Mouse (Mus musculus): ENCODE results near the gene Apc2. TPM values are rescaled to one million over a fixed set of nuclear protein-coding genes. Genes with fewer than 3 reads are reported as not detected.

Gene Apc2
- polyA plus RNA-seq, 1 experiment from 2014 or later, result 5.0 TPM

DNA sequence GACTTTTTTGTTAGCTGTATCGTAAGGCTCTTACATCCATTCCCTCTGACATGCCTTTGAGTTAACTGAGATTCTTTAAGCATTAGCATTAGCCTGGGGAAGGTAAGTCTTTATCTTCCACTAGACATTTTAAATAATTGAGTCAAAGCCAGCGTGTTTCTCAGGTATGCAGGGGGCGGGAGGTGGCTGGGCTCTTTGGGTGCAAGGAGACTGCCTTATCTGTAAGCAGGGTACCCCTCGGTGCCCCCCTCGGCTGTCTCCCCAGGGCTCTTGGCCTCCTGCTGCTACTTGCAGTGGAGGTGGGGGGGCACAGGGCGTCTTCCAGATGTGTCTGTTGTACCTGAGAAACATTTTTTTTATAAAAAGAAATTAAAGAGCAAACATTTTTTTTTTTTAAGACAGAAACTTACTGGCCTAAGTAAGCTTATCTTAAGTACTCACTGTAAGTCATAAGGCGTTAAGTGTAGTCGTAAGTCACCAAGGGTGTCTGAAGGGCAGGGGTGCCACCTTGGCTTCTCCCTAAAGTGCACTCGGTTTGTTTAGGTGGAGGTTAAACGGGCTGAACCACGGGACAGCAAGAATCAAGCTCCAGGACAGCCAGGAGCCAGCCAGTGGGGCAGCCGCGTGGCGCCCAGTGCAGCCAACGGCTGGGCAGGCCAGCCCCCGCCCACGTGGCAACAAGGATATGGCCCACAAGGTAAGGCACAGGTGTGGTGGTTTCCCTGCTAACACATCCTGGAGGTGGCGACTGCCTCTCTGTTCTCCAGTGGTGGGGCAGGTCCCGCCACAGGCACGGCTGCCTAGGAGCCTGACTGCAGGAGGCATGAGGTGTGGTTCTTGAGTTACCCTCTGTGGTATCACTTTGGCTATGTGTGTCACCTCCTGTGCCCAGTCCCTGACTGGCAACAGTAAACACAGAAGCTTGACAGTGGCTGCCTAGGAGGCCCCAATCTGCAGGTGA, 13.0 kb upstream of the Apc2 start:
- Histone ChIP-seq H3K9ac (no peak overlapping the region), H3K27me3 (replicated peaks) (no peaks in the 10 kb centered on the region), H3K27ac (peak overlapping the region; percentile 63; the same call in 1 of the 2 replicates), H3K9me3 (no peaks in the 10 kb centered on the region), H3K4me1 (peaks cover 18% of the 10 kb centered on the region; the same call in 1 of the 2 replicates), H3K4me2 (no peak overlapping the region), H3K4me3 (replicated peaks) (no peak overlapping the region), H3K36me3 (peaks cover 79% of the 10 kb centered on the region)
- peak; percentile 61 for ATAC-seq (ENCODE audit: insufficient read depth, low FRiP score, low read depth)
- WGBS, result 73% methylated on average over 19 of the region's 20 CpGs

DNA sequence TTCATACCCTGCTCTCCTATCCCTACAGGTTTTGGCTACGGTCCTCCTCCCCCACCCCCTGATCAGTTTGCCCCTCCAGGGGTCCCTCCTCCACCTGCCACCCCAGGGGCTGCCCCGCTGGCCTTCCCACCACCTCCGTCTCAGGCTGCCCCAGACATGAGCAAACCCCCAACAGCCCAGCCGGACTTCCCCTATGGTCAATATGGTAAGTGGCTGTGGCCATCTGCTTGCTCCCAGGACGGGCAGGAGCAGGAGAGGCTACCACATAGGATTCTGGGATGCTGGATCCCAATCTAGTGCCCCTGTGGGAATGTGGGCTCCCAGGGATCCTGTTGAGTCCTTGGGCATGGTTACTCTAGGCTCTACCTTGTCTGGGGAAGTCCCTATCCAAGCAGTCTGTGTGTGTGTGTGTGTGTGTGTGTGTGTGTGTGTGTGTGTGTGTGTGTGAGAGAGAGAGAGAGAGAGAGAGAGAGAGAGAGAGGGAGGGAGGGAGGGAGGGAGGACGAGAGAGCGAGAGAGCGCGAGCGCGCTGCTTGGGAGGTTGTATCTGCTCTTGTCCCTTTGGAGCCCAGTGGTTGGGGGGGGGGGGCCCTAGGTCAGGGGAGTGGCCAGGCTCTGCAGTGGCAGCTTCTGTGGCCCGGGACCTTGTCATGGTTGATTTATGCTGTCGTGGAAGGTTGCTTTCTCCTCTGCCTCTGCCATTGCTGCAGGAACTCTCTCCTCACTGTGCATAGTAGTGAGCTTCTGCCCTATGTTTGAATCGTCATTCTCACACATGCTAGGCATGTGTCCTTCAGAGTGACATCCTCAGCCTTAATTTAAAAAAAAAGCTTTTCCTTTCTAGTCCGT, 10.3 kb upstream of the Apc2 start:
- Histone ChIP-seq H3K9ac (no peak overlapping the region), H3K27me3 (replicated peaks) (no peaks in the 10 kb centered on the region)
- 63% methylated on average over 9 of the region's 15 CpGs for WGBS

DNA sequence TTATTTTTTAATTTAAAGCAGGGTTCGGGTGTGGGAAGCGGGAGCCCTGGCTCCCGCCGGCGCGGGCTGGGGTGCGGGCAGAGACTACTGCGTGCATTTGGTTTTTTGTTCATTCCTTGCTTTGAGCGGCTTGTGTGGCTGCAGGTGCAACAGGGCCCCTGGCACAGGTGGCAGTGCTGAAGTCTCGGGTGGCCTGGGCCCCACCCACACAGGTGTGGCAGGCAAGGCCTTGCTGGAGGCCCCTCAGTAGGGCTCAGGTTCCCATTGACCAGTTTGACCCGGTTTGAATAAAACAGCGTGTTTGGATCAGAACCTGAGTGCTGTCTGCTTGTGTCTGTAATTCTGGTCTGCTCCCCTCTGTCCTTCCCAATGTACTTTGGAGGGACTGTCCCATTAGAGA, 7.7 kb upstream of the Apc2 start:
- no peak overlapping the region for H3K4me2 ChIP-seq
- H3K27ac ChIP-seq, result no peak overlapping the region
- H3K9ac ChIP-seq, result no peak overlapping the region
- WGBS, result 83% methylated on average over 12 of the region's 12 CpGs
- H3K4me3 ChIP-seq (replicated peaks), result no peak overlapping the region
- no peaks in the 10 kb centered on the region for H3K27me3 ChIP-seq (replicated peaks)
- H3K36me3 ChIP-seq, result peaks cover 43% of the 10 kb centered on the region
- H3K4me1 ChIP-seq, result 0 out of 2 replicates have a peak, but pooled peaks cover 8% of the 10 kb centered on the region
- no peak for ATAC-seq (ENCODE audit: insufficient read depth, low FRiP score, low read depth)
- no peaks in the 10 kb centered on the region for H3K9me3 ChIP-seq

More for the DNA sequence above, 10.3 kb upstream of the Apc2 start:
- H3K36me3 ChIP-seq, result peaks cover 63% of the 10 kb centered on the region
- H3K27ac ChIP-seq, result no peak overlapping the region
- H3K9me3 ChIP-seq, result no peaks in the 10 kb centered on the region
- H3K4me1 ChIP-seq, result peaks cover 18% of the 10 kb centered on the region; the same call in 1 of the 2 replicates
- no peak overlapping the region for H3K4me3 ChIP-seq (replicated peaks)
- H3K4me2 ChIP-seq, result no peak overlapping the region
- ATAC-seq (ENCODE audit: insufficient read depth, low FRiP score, low read depth), result no peak

DNA sequence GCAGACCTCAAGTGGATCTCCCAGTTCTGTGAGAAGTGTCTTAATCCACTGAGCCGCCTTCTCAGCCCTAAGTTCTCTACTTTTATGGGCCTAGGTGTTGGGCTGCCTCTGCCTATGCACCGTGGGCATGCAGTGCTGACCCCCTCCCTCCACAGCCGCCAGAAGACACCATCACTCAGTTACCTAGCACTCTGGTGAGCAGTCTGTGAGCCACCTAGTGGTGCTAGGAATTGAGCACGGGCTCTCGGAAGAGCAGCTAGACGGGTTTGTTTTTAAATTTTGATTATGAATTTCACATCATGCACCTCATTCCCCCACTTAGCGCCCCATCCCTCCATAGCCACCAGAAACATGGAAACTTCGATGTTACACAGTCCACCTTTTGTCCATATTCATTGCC, 7.1 kb upstream of the Apc2 start:
- no peak for ATAC-seq (ENCODE audit: insufficient read depth, low FRiP score, low read depth)
- Histone ChIP-seq H3K27ac (no peak overlapping the region), H3K9ac (no peak overlapping the region), H3K9me3 (no peaks in the 10 kb centered on the region), H3K36me3 (peaks cover 38% of the 10 kb centered on the region), H3K4me3 (replicated peaks) (no peak overlapping the region), H3K4me2 (no peak overlapping the region), H3K4me1 (peaks cover 11% of the 10 kb centered on the region), H3K27me3 (replicated peaks) (no peaks in the 10 kb centered on the region)
- WGBS, result 72% methylated on average over 8 of the region's 8 CpGs

DNA sequence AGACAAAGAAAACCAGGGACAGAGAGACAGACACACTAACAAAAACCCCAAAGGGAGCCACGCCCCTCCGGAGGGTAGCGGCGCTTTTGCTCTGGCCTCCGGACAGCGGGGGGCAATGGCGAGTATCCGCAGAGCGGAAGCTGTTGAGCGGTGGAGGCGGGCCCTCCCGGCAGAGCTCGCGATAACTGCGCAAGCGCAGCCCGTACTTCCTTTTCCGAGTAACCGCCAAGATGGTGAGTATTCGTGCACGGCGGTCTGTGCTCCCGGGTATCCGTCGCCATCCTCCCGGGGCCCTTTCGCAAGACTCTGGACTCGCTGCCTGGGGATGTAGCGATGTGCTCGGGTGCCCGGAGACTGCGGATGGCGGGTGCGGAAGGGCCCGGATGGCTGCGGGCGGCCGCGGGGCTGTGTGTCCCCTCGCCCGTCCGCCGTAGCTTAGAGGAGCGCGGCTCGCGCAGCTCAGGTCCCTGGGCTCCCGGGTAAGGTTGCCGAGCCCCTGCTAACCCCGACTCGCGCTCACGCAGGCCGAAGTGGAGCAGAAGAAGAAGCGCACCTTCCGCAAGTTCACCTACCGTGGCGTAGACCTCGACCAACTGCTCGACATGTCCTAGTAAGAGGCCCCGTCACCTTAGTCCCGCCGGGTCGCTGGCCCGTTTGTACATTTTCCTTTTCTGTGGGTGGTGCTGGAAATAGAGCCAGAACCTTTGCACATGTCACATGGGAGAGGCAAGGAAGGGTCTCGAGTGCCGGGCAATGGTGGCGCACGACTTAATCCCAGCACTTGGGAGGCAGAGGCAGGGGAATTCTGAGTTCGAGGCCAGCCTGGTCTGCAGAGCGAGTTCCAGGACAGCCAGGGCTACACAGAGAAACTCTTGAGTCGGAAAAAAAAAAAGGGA, 3.3 kb upstream of the Apc2 start, which contains the start of gene Rps15:
TSS of gene Rps15 (plus strand) at position 203 of the 896 bp plus-strand sequence.
- Histone ChIP-seq H3K36me3 (peaks cover 19% of the 10 kb centered on the region), H3K4me1 (peaks cover 22% of the 10 kb centered on the region), H3K4me2 (peak within 1 kb of the TSS; percentile 69), H3K4me3 (replicated peaks) (peak within 1 kb of the TSS; percentile 88), H3K9me3 (no peaks in the 10 kb centered on the region), H3K27me3 (replicated peaks) (peaks cover 3% of the 10 kb centered on the region; the same call in 1 of the 2 replicates), H3K27ac (peak within 1 kb of the TSS; percentile 89), H3K9ac (peak within 1 kb of the TSS; percentile 98)
- ATAC-seq (ENCODE audit: insufficient read depth, low FRiP score, low read depth), result peak; percentile 90
- under 1% methylated on average over 69 of the region's 72 CpGs for WGBS

DNA sequence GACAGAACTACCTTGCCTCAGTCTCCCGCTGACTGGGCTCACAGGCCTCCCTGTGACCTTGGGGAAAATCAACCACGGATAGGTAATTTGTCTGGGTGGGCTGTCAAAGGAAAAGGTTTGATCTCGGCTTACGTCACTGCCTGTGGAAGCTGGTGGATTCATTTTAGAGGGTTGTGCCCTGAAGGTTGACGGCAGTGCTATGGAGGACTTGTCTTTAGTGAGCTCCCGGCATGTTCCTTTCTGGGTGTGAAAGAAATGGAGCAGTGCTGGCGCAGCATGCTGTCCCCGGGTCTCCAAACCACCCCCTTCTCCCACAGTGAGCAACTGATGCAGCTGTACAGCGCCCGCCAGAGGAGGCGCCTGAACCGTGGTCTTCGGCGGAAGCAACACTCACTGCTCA, 2.5 kb upstream of the Apc2 start:
- Histone ChIP-seq H3K9ac (peak overlapping the region; percentile 98), H3K4me3 (replicated peaks) (peak overlapping the region; percentile 88), H3K36me3 (peaks cover 13% of the 10 kb centered on the region), H3K4me2 (peak overlapping the region; percentile 69), H3K9me3 (no peaks in the 10 kb centered on the region), H3K4me1 (peaks cover 22% of the 10 kb centered on the region), H3K27me3 (replicated peaks) (peaks cover 10% of the 10 kb centered on the region), H3K27ac (peak overlapping the region; percentile 89; the same call in 1 of the 2 replicates)
- no peak for ATAC-seq (ENCODE audit: insufficient read depth, low FRiP score, low read depth)
- 24% methylated on average over 14 of the region's 14 CpGs for WGBS

DNA sequence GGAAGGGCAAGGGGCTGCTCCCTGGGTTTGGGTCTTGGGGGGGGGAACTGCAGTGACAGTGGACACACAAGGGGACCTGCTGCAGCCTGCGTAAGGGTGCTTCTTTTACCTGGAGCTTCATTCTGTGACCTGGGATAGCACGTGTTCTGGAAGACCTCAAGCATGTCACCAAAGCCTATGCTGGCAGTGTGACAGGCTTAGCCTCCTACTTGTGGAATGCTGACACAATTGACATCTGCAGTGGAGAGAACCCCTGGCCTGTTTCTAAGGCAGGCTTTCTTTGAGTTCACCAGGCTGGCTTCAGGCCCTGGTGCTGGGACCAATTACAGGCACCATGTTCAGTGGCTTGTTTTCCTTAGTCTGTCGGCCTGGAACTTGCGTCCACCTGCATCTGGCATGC, 1.5 kb upstream of the Apc2 start:
- H3K27me3 ChIP-seq (replicated peaks), result peaks cover 20% of the 10 kb centered on the region
- H3K9ac ChIP-seq, result no peak overlapping the region
- WGBS, result 81% methylated on average over 4 of the region's 4 CpGs
- no peak overlapping the region; the same call in 1 of the 2 replicates for H3K4me2 ChIP-seq
- ATAC-seq (ENCODE audit: insufficient read depth, low FRiP score, low read depth), result no peak
- H3K36me3 ChIP-seq, result peaks cover 10% of the 10 kb centered on the region
- peak overlapping the region; percentile 88; the same call in 1 of the 2 replicates for H3K4me3 ChIP-seq (replicated peaks)
- no peak overlapping the region for H3K27ac ChIP-seq
- H3K9me3 ChIP-seq, result no peaks in the 10 kb centered on the region
- H3K4me1 ChIP-seq, result peaks cover 22% of the 10 kb centered on the region

DNA sequence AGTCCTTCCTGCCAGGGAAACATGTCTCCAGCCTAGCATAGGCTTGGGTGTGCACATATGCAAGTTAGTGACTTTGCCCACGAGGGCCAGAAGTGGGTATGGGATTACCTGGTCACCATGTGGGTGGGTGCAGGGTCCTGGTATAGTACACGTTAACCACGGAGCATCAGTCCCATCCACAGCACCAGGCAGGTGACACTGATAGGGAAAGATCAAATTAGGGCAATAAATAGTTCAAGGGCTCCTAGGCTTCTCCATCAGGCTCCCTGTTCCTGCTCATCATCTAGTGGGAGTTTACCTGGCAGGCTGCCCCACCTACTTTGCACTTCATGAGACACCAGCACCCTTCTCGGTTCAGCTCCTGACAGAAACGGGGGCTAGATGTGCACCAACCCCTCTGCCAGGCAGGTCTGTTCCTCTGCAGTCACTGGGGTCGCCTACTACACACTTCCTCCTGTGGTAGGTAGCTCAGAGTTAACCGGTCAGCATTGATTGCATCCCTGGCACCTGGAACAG, 931 bp upstream of the Apc2 start:
- no peak for ATAC-seq (ENCODE audit: insufficient read depth, low FRiP score, low read depth)
- no peak overlapping the region for H3K4me2 ChIP-seq
- no peak overlapping the region for H3K9ac ChIP-seq
- no peaks in the 10 kb centered on the region for H3K9me3 ChIP-seq
- H3K27ac ChIP-seq, result no peak overlapping the region
- H3K27me3 ChIP-seq (replicated peaks), result peaks cover 25% of the 10 kb centered on the region
- H3K36me3 ChIP-seq, result peaks cover 10% of the 10 kb centered on the region
- WGBS, result 44% methylated on average over 7 of the region's 7 CpGs
- H3K4me1 ChIP-seq, result peaks cover 22% of the 10 kb centered on the region
- H3K4me3 ChIP-seq (replicated peaks), result no peak overlapping the region

DNA sequence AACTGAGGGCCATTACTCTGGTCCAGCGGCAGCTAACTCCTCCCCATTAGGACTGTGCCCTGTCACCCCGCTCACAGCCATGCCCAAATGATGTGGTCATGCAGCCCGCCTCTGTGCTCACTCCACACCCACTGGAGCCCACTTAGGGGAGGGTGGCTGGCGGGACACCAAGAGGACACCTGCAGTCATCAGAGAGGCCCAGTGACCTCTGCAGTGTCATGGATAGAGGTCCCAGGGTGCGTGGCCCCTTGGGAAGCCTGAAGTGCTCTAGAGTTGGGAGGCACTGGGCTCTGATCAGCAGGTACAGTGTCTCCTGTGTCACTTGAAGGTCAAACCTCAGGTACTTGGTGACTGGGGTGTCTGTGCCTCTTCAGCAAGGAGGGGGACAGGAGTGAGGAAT, 1.0 kb downstream of the Apc2 start:
- Histone ChIP-seq H3K27me3 (replicated peaks) (peaks cover 45% of the 10 kb centered on the region), H3K9me3 (no peaks in the 10 kb centered on the region), H3K4me2 (peak overlapping the region; percentile 70; the same call in 1 of the 2 replicates), H3K36me3 (peaks cover 10% of the 10 kb centered on the region), H3K27ac (no peak overlapping the region), H3K4me3 (replicated peaks) (no peak overlapping the region), H3K9ac (no peak overlapping the region), H3K4me1 (peaks cover 22% of the 10 kb centered on the region)
- 74% methylated on average over 5 of the region's 5 CpGs for WGBS
- no peak for ATAC-seq (ENCODE audit: insufficient read depth, low FRiP score, low read depth)

DNA sequence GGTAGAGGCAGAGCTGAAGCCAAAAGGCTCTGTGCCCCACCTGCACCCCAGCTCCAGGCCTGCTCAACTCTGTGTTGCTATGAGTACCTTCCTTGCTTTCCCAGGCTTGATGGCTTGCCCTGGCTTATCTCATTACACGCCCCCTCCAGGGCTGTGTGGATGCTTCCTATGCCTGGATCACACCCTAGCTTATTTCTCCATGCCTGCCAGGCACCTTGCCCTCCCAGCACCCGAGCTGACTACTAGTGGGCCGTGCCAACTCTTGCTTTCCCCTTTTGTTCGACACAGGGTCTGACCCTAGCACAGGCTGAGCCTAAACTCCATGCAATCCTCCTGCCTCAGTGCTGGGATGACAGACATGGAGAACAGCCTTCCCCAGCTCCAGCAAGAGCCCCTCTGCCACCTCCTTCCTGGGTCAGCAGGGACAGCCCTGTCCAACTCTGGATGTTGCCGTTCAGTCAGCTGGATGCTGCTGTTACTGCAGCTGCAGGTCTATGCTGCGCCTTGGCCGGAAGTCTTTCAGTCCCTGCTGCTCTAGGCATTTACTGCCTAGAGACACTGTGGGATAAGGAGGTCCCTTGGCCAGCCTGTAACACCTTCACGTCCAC, 1.9 kb downstream of the Apc2 start:
- peaks cover 10% of the 10 kb centered on the region for H3K36me3 ChIP-seq
- no peak overlapping the region for H3K27ac ChIP-seq
- no peak overlapping the region for H3K4me2 ChIP-seq
- H3K4me3 ChIP-seq (replicated peaks), result no peak overlapping the region
- H3K9me3 ChIP-seq, result no peaks in the 10 kb centered on the region
- ATAC-seq (ENCODE audit: insufficient read depth, low FRiP score, low read depth), result no peak
- peaks cover 53% of the 10 kb centered on the region for H3K27me3 ChIP-seq (replicated peaks)
- 67% methylated on average over 8 of the region's 8 CpGs for WGBS
- peaks cover 22% of the 10 kb centered on the region for H3K4me1 ChIP-seq
- H3K9ac ChIP-seq, result no peak overlapping the region
